Mouse (Mus musculus): ENCODE measurements around the gene Rfc2. TPM values are rescaled to one million over a fixed set of nuclear protein-coding genes. Genes with fewer than 3 reads are reported as not detected.
A peak's percentile ranks its signal among the peaks of the same experiment; 100 is the strongest.
"Not testable (repeated sequence)": the region's sequence is repeated elsewhere in the genome, so short reads cannot be mapped to it uniquely, and the experiment has no call there.

Gene Rfc2
- polyA plus RNA-seq, 1 experiment from 2014 or later, result 65.2 TPM

DNA sequence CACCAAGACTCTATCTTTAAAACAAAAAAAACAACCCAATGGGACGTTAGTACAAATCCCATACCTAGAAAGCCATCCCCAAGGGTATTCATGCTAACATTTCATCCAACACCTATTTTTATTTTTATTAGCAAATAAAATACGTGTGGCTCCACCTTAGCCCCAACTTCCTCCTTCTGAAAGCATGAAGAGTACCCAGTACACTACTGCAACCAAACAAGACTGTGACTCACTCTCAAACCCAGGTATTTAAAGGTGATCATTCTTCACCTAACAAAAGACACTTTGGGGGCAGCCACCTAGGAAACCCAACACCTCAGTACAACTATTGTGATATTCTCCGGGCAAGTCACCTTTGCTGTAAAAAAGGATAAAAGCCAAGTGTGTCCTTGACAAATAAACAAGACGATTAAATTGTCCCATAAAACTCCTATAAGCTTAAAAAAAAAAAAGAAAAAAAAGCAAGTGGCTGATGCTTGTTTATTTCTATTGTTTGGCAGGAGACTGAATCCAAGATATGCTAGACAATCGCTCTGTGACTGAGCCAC, 56.7 kb downstream of the Rfc2 start:
- Histone ChIP-seq H3K4me3 (ENCODE audit: inconsistent target) (peak overlapping the region; percentile 86), H3K27ac (peak overlapping the region; percentile 41), H3K36me3 (ENCODE audit: inconsistent target) (0 out of 2 replicates have a peak, but pooled peaks cover 4% of the 10 kb centered on the region), H3K79me2 (ENCODE audit: inconsistent target) (peaks cover 58% of the 10 kb centered on the region)
- WGBS (ENCODE audit: missing documents), result 4% methylated on average over 5 of the region's 5 CpGs

GRCm38 (mm10) chr5:134638461-134639268, 57.5 kb downstream of the Rfc2 start:
- Histone ChIP-seq H3K4me3 (ENCODE audit: inconsistent target) (peak overlapping the region; percentile 86), H3K36me3 (ENCODE audit: inconsistent target) (0 out of 2 replicates have a peak, but pooled peaks cover 4% of the 10 kb centered on the region), H3K79me2 (ENCODE audit: inconsistent target) (peaks cover 50% of the 10 kb centered on the region), H3K27ac (peak overlapping the region; percentile 41)
- WGBS (ENCODE audit: missing documents), result 1% methylated on average over 82 of the region's 85 CpGs

DNA sequence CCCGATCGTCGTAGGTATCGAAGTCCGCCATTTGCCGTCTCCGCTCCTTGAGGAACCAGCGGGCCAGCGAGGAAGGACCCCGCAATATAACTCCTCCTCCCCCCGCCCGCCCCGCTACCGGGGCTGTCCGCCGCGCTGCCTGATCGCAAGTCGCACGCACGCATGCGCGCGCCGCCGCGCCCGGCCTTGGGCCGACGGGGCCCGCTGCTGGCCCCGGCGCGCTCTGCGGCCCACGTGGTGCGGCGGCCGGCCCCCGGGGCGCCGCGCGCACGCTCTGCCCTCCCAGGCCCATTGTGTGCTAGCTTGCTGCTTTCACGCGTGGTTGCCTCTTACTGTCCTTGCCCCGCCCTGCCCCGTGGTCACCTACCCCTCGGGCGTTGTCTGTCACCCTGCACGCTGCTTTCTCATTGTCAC, 58.1 kb downstream of the Rfc2 start, which contains the start of gene Eif4h:
Eif4h (minus strand) TSS at position 222 of the 414 bp plus-strand sequence.
- Histone ChIP-seq H3K27ac (peak within 1 kb of the TSS; percentile 55), H3K4me3 (ENCODE audit: inconsistent target) (peak within 1 kb of the TSS; percentile 86), H3K36me3 (ENCODE audit: inconsistent target) (0 out of 2 replicates have a peak, but pooled peaks cover 4% of the 10 kb centered on the region), H3K79me2 (ENCODE audit: inconsistent target) (peaks cover 44% of the 10 kb centered on the region)
- 1% methylated on average over 45 of the region's 52 CpGs for WGBS (ENCODE audit: missing documents)

DNA sequence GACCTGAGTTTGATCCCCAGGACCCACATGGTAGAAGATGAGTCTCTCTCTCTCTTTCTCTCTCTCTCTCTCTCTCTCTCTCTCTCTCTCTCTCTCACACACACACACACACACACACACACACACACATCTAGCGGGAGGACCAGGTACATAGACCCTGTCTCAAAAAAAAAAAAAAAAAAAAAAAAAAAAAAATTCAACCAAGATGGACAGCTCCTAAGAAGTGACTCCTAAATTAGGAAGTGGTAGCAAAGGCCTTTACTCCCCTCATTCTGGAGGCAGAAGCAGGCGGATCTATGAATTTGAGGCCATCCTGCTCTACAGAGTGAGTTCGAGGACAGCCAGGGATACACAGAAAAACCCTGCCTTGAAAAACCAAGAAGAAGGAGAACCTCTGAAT, 59.2 kb downstream of the Rfc2 start:
- 90% methylated on average over 2 of the region's 3 CpGs for WGBS (ENCODE audit: missing documents)
- Histone ChIP-seq H3K79me2 (ENCODE audit: inconsistent target) (peaks cover 33% of the 10 kb centered on the region), H3K27ac (no peak overlapping the region), H3K36me3 (ENCODE audit: inconsistent target) (0 out of 2 replicates have a peak, but pooled peaks cover 3% of the 10 kb centered on the region), H3K4me3 (ENCODE audit: inconsistent target) (no peak overlapping the region)

- Histone ChIP-seq H3K4me3 (ENCODE audit: inconsistent target) (no peak overlapping the region), H3K27ac (no peak overlapping the region), H3K79me2 (ENCODE audit: inconsistent target) (no peaks in the 10 kb centered on the region), H3K36me3 (ENCODE audit: inconsistent target) (no peaks in the 10 kb centered on the region)
- WGBS (ENCODE audit: missing documents), result 100% methylated on average over 1 of the region's 1 CpGs
Observed at GRCm38 (mm10) chr5:134644121-134644520, 63.0 kb downstream of the Rfc2 start.

GRCm38 (mm10) chr5:134644643-134645118, 63.5 kb downstream of the Rfc2 start:
- Histone ChIP-seq H3K4me3 (ENCODE audit: inconsistent target) (no peak overlapping the region), H3K79me2 (ENCODE audit: inconsistent target) (no peaks in the 10 kb centered on the region), H3K36me3 (ENCODE audit: inconsistent target) (no peaks in the 10 kb centered on the region), H3K27ac (no peak overlapping the region)
- 81% methylated on average over 7 of the region's 8 CpGs for WGBS (ENCODE audit: missing documents)

DNA sequence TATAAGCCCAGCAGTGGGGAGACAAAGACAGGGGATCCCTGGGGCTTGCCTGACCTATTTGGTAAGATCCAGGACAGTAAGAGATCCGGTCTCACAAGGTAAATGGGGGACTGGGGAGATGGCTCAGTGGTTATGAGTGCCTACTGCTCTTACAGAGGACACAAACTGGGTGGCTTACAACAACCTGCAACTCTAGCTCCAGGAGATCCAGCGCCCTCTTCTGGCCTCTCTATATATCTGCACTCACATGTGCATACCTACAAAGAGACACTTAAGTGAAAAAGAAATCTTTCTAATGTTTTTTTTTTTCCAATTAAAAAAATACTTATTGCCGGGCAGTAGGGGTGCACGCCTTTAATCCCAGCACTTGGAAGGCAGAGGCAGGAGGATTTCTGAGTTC, 65.3 kb downstream of the Rfc2 start:
- WGBS (ENCODE audit: missing documents), result 88% methylated on average over 4 of the region's 4 CpGs
- H3K4me3 ChIP-seq (ENCODE audit: inconsistent target), result no peak overlapping the region
- H3K79me2 ChIP-seq (ENCODE audit: inconsistent target), result no peaks in the 10 kb centered on the region
- H3K27ac ChIP-seq, result no peak overlapping the region
- no peaks in the 10 kb centered on the region for H3K36me3 ChIP-seq (ENCODE audit: inconsistent target)

DNA sequence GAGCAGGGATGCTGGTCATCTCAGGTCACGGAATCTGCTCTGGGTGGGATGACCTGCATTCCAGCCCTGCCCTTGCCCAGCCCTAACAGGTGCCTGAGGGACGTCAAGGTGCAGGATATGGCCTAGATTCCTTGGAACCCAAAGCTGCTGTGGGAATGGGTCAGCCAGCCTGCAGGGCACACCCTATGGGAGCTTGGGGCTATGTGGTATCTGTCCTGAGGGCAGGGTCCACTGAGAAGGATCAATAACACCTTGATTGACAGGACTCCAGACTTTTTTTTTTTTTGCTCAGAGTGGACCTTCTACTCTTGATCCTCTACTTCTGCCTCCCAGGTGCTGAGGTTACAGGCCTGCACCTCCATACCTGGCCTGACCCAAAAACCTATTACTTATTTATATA, 66.2 kb downstream of the Rfc2 start:
- no peaks in the 10 kb centered on the region for H3K79me2 ChIP-seq (ENCODE audit: inconsistent target)
- WGBS (ENCODE audit: missing documents), result 88% methylated on average over 2 of the region's 2 CpGs
- H3K36me3 ChIP-seq (ENCODE audit: inconsistent target), result no peaks in the 10 kb centered on the region
- no peak overlapping the region for H3K4me3 ChIP-seq (ENCODE audit: inconsistent target)
- H3K27ac ChIP-seq, result no peak overlapping the region

- H3K4me3 ChIP-seq (ENCODE audit: inconsistent target); H3K27ac ChIP-seq; H3K79me2 ChIP-seq (ENCODE audit: inconsistent target); H3K36me3 ChIP-seq (ENCODE audit: inconsistent target): not testable (repeated sequence)
- WGBS (ENCODE audit: missing documents), result no CpG with 5 or more reads among the region's 4 CpGs
Observed at GRCm38 (mm10) chr5:134648976-134649375, 67.8 kb downstream of the Rfc2 start.

DNA sequence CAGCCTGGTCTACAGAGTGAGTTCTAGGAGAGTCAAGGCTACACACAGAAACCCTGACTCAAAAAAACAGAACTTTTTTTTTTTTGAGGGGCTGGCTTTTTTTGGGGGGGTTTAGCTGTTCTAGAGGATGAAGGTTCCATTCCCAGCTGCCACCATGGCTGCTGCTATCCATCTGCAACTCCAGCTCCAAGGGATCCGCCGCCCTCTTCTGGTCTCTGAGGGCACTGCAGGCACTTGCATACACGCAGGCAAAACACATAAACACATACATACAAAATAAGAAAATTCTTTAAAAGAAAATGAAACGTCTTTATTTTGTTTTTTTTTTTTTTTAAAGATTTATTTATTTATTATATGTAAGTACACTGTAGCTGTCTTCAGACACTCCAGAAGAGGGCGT, 69.8 kb downstream of the Rfc2 start:
- 72% methylated on average over 3 of the region's 5 CpGs for WGBS (ENCODE audit: missing documents)
- Histone ChIP-seq H3K79me2 (ENCODE audit: inconsistent target) (no peaks in the 10 kb centered on the region), H3K4me3 (ENCODE audit: inconsistent target) (no peak overlapping the region), H3K27ac (no peak overlapping the region), H3K36me3 (ENCODE audit: inconsistent target) (no peaks in the 10 kb centered on the region)

Other genes with a start within 250 kb of the Rfc2 start
- 6.7 to 13.2 TPM (median 12.1 TPM) in 3 replicates for gene Gtf2ird1, start 124.7 kb upstream of the Rfc2 start, polyA plus RNA-seq (2018)
- gene Clip2, start 28.9 kb upstream of the Rfc2 start, polyA plus RNA-seq (2018), result 12.7 to 25.8 TPM (median 14.6 TPM) in 3 replicates
- not detected in 3 replicates for gene Syna, start 21.2 kb upstream of the Rfc2 start, polyA plus RNA-seq (2018)
- 185 to 303 TPM (median 275 TPM) in 3 replicates for gene Lat2, start 33.7 kb downstream of the Rfc2 start, polyA plus RNA-seq (2018)
- 92.6 to 190 TPM (median 145 TPM) in 3 replicates for gene Eif4h, start 58.1 kb downstream of the Rfc2 start, polyA plus RNA-seq (2018)
- 16.9 to 25.3 TPM (median 20.3 TPM) in 3 replicates for gene Limk1, start 107.2 kb downstream of the Rfc2 start, polyA plus RNA-seq (2018)
- gene Eln, start 166.0 kb downstream of the Rfc2 start, polyA plus RNA-seq (2018), result not detected in 3 replicates

Measured in macrophage (primary cell).